Mouse (Mus musculus): ENCODE data around the gene Dlgap4. TPM values are rescaled to one million over a fixed set of nuclear protein-coding genes. Genes with fewer than 3 reads are reported as not detected.

Gene Dlgap4
- total and polyA plus RNA-seq, 3 experiments: 12.4 to 38.5 (median 12.7) TPM

GRCm38 (mm10) chr2:156803698-156804372 is 190.3 kb downstream of the Dlgap4 start:
- no peak for DNase-seq (ENCODE audit: extremely low read depth)
- Histone ChIP-seq H3K79me2 (replicated peaks; ENCODE audit: control insufficient read depth, extremely low read depth, insufficient read depth, poor library complexity, severe bottlenecking) (no peaks in the 10 kb centered on the region), H3K36me3 (replicated peaks in 1 of 2; ENCODE audit: control insufficient read depth in 1 of 2, insufficient read depth in 1 of 2, low read length in 1 of 2) (no peaks in the 10 kb centered on the region), H3K4me2 (ENCODE audit: insufficient read depth, low read depth, poor library complexity, severe bottlenecking) (no peak overlapping the region), H3K9ac (ENCODE audit: insufficient read depth, low read depth) (no peak overlapping the region), H3K4me1 (ENCODE audit: control insufficient read depth in 1 of 2, insufficient read depth in 2 of 2) (peaks cover 0 to 3% of the 10 kb centered on the region in 2 experiments; a peak in 1 of 4 replicates), H3K27me3 (replicated peaks) (peaks cover 22% of the 10 kb centered on the region), H3K27ac (ENCODE audit: insufficient read depth, low read depth) (no peak overlapping the region), H3K9me3 (replicated peaks; ENCODE audit: low read length) (peaks cover 2% of the 10 kb centered on the region), H3K4me3 (replicated peaks in 1 of 3; ENCODE audit: low read depth in 2 of 3, low read length in 2 of 3, poor library complexity in 1 of 3) (no peak overlapping the region)
- in situ Hi-C loops (cut with MboI; ENCODE audit: low pct_ligation_motif_present, low pct_unique_long_range_greater_than_20kb, low sequenced_read_pairs) (no loop called here), dilution Hi-C loops (cut with MboI; ENCODE audit: extremely low pct_ligation_motif_present, extremely low pct_unique_long_range_greater_than_20kb, low sequenced_read_pairs) (no loop called here)
- TF ChIP-seq UBTF (IDR thresholded peaks at IDR 0.05; ENCODE audit: low read depth, low read length): no peak
- no peak for TF ChIP-seq CHD1 (IDR thresholded peaks at IDR 0.05; ENCODE audit: low read depth, low read length)
- TF ChIP-seq POLR2AphosphoS2 (IDR thresholded peaks at IDR 0.05; ENCODE audit: low read depth, low read length): no peak
- TF ChIP-seq JUN (IDR thresholded peaks at IDR 0.05; ENCODE audit: insufficient read depth, low read depth, low read length): no peak
- no peak for TF ChIP-seq GABPA (IDR thresholded peaks at IDR 0.05; ENCODE audit: insufficient replicate concordance, low read depth, low read length)
- no peak for TF ChIP-seq SIN3A (IDR thresholded peaks at IDR 0.05; ENCODE audit: low read length)
- TF ChIP-seq CHD2 (IDR thresholded peaks at IDR 0.05; ENCODE audit: low read length): no peak
- no peak for TF ChIP-seq KAT2A (IDR thresholded peaks at IDR 0.05; ENCODE audit: insufficient replicate concordance, low read length)
- no peak for TF ChIP-seq MAX (IDR thresholded peaks at IDR 0.05; ENCODE audit: low read length)
- TF ChIP-seq EP300 (IDR thresholded peaks at IDR 0.05; ENCODE audit: low read length): no peak

GRCm38 (mm10) chr2:156804589-156804988 is 191.1 kb downstream of the Dlgap4 start:
- dilution Hi-C loops (cut with MboI; ENCODE audit: extremely low pct_ligation_motif_present, extremely low pct_unique_long_range_greater_than_20kb, low sequenced_read_pairs): no loop called here
- peaks cover 0 to 4% of the 10 kb centered on the region in 2 experiments; a peak in 2 of 4 replicates for H3K4me1 ChIP-seq (ENCODE audit: control insufficient read depth in 1 of 2, insufficient read depth in 2 of 2)

GRCm38 (mm10) chr2:156806886-156807285 is 193.4 kb downstream of the Dlgap4 start:
- in situ Hi-C loops (cut with MboI; ENCODE audit: low pct_ligation_motif_present, low pct_unique_long_range_greater_than_20kb, low sequenced_read_pairs) (no loop called here), dilution Hi-C loops (cut with MboI; ENCODE audit: extremely low pct_ligation_motif_present, extremely low pct_unique_long_range_greater_than_20kb, low sequenced_read_pairs) (no loop called here)
- no peak for DNase-seq (ENCODE audit: extremely low read depth)
- peaks cover 6% of the 10 kb centered on the region for H3K27me3 ChIP-seq (replicated peaks)
- no peaks in the 10 kb centered on the region for H3K9me3 ChIP-seq (replicated peaks; ENCODE audit: low read length)
- TF ChIP-seq ZC3H11A (IDR thresholded peaks at IDR 0.05; ENCODE audit: low read depth, low read length): no peak
- TF ChIP-seq IRF4 (IDR thresholded peaks at IDR 0.05; ENCODE audit: low read depth, low read length): no peak
- TF ChIP-seq E2F4 (IDR thresholded peaks at IDR 0.05; ENCODE audit: insufficient replicate concordance, low read depth, low read length): no peak
- TF ChIP-seq GABPA (IDR thresholded peaks at IDR 0.05; ENCODE audit: insufficient replicate concordance, low read depth, low read length): no peak
- no peak for TF ChIP-seq ETS1 (conservative IDR thresholded peaks at IDR 0.05; ENCODE audit: low read depth, low read length)
- TF ChIP-seq RAD21 (IDR thresholded peaks at IDR 0.05; ENCODE audit: low read depth, low read length): no peak
- no peak for TF ChIP-seq POLR2A (IDR thresholded peaks at IDR 0.05; ENCODE audit: low read depth, low read length)
- TF ChIP-seq MAZ (IDR thresholded peaks at IDR 0.05; ENCODE audit: low read depth, low read length): no peak
- no peak for TF ChIP-seq MYC (IDR thresholded peaks at IDR 0.05; ENCODE audit: low read depth, low read length)
- no peak for TF ChIP-seq USF1 (IDR thresholded peaks at IDR 0.05; ENCODE audit: low read depth, low read length)
- no peak for TF ChIP-seq CTCF (conservative IDR thresholded peaks at IDR 0.05 in 1 of 2, IDR thresholded peaks at IDR 0.05 in 1 of 2; ENCODE audit: low read depth in 2 of 2, low read length in 2 of 2)
- no peak for TF ChIP-seq CHD1 (IDR thresholded peaks at IDR 0.05; ENCODE audit: low read depth, low read length)
- no peak for TF ChIP-seq HCFC1 (IDR thresholded peaks at IDR 0.05; ENCODE audit: low read depth, low read length)
- no peak for TF ChIP-seq KAT2A (IDR thresholded peaks at IDR 0.05; ENCODE audit: insufficient replicate concordance, low read length)
- no peak for TF ChIP-seq NRF1 (IDR thresholded peaks at IDR 0.05; ENCODE audit: low read depth, low read length)
- TF ChIP-seq UBTF (IDR thresholded peaks at IDR 0.05; ENCODE audit: low read depth, low read length): no peak
- TF ChIP-seq MAX (IDR thresholded peaks at IDR 0.05; ENCODE audit: low read length): no peak
- TF ChIP-seq JUN (IDR thresholded peaks at IDR 0.05; ENCODE audit: insufficient read depth, low read depth, low read length): no peak
- H3K4me2 ChIP-seq (ENCODE audit: insufficient read depth, low read depth, poor library complexity, severe bottlenecking): no peak overlapping the region
- H3K36me3 ChIP-seq (replicated peaks in 1 of 2; ENCODE audit: control insufficient read depth in 1 of 2, insufficient read depth in 1 of 2, low read length in 1 of 2): no peaks in the 10 kb centered on the region
- H3K79me2 ChIP-seq (replicated peaks; ENCODE audit: control insufficient read depth, extremely low read depth, insufficient read depth, poor library complexity, severe bottlenecking): no peaks in the 10 kb centered on the region
- H3K27ac ChIP-seq (ENCODE audit: insufficient read depth, low read depth): no peak overlapping the region
- H3K4me1 ChIP-seq (ENCODE audit: control insufficient read depth in 1 of 2, insufficient read depth in 2 of 2): peaks cover 2 to 20% of the 10 kb centered on the region in 2 experiments; a peak in 3 of 4 replicates
- H3K4me3 ChIP-seq (replicated peaks in 1 of 3; ENCODE audit: low read depth in 2 of 3, low read length in 2 of 3, poor library complexity in 1 of 3): no peak overlapping the region
- no peak overlapping the region for H3K9ac ChIP-seq (ENCODE audit: insufficient read depth, low read depth)

More at GRCm38 (mm10) chr2:156804589-156804988, 191.1 kb downstream of the Dlgap4 start:
- Histone ChIP-seq H3K4me2 (ENCODE audit: insufficient read depth, low read depth, poor library complexity, severe bottlenecking) (no peak overlapping the region), H3K4me3 (replicated peaks in 1 of 3; ENCODE audit: low read depth in 2 of 3, low read length in 2 of 3, poor library complexity in 1 of 3) (no peak overlapping the region), H3K36me3 (replicated peaks in 1 of 2; ENCODE audit: control insufficient read depth in 1 of 2, insufficient read depth in 1 of 2, low read length in 1 of 2) (no peaks in the 10 kb centered on the region), H3K27me3 (replicated peaks) (peaks cover 15% of the 10 kb centered on the region), H3K9me3 (replicated peaks; ENCODE audit: low read length) (no peaks in the 10 kb centered on the region), H3K27ac (ENCODE audit: insufficient read depth, low read depth) (no peak overlapping the region), H3K79me2 (replicated peaks; ENCODE audit: control insufficient read depth, extremely low read depth, insufficient read depth, poor library complexity, severe bottlenecking) (no peaks in the 10 kb centered on the region), H3K9ac (ENCODE audit: insufficient read depth, low read depth) (no peak overlapping the region)
- DNase-seq (ENCODE audit: extremely low read depth): no peak
- in situ Hi-C loops (cut with MboI; ENCODE audit: low pct_ligation_motif_present, low pct_unique_long_range_greater_than_20kb, low sequenced_read_pairs): no loop called here
- TF ChIP-seq TCF12 (IDR thresholded peaks at IDR 0.05; ENCODE audit: low read depth, low read length) (no peak), IRF4 (IDR thresholded peaks at IDR 0.05; ENCODE audit: low read depth, low read length) (no peak), CHD1 (IDR thresholded peaks at IDR 0.05; ENCODE audit: low read depth, low read length) (no peak), SIN3A (IDR thresholded peaks at IDR 0.05; ENCODE audit: low read length) (no peak)
